Mouse (Mus musculus): Measurements from ENCODE around the gene Ncor1. TPM values are rescaled to one million over a fixed set of nuclear protein-coding genes. Genes with fewer than 3 reads are reported as not detected.

The Ncor1 gene
- total RNA-seq, 2 experiments from 2014 or later = 137 to 148 TPM

GRCm38 (mm10) chr11:62280675-62281600, 177.4 kb downstream of the Ncor1 start, which contains the start of the genes Zswim7 and Ttc19:
Gene Zswim7 (minus strand): TSS chr11:62281375.
Gene Ttc19 (plus strand): TSS chr11:62281473.
- intact Hi-C loops (cut with DNase I) = loop anchor here (1.0 to 5.0 kb wide), 4 partner anchors 154 to 354 kb away; no protein-coding TSS in a partner anchor
- peak; percentile 95 for DNase-seq

GRCm38 (mm10) chr11:62278027-62278426, 180.3 kb downstream of the Ncor1 start:
- peak; percentile 70 to 84 for DNase-seq
- intact Hi-C loops (cut with DNase I) = no loop called here

DNA sequence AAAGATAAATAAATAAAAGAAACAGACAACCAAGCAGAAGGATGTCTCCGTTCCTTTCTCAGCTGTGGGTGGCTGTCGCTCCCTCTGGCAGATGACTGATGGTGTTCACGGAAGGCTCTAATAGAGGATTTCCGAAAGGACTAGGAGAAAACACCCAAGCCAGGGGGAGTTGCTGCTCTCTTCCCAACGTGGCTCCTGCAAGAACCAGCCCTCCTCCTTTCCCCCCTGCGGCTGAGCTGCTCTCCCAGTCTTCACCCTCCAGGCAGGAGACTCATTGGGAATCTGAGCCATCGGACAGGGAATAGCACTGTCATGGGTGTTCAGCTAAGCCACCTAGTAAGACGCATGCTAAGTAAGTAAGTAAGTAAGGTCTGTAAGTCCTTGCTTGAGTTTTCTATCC, 181.3 kb downstream of the Ncor1 start:
- no peak for DNase-seq
- intact Hi-C loops (cut with DNase I) = no loop called here

- no peak for DNase-seq
- intact Hi-C loops (cut with DNase I) = no loop called here
These were observed 187.5 kb downstream of the Ncor1 start for GRCm38 (mm10) chr11:62270851-62271250.

- intact Hi-C loops (cut with DNase I) = no loop called here
- DNase-seq = no peak
These were observed 189.2 kb downstream of the Ncor1 start for GRCm38 (mm10) chr11:62269097-62269496.

GRCm38 (mm10) chr11:62268381-62268780, 190.0 kb downstream of the Ncor1 start:
- DNase-seq = no peak
- intact Hi-C loops (cut with DNase I) = no loop called here

DNA sequence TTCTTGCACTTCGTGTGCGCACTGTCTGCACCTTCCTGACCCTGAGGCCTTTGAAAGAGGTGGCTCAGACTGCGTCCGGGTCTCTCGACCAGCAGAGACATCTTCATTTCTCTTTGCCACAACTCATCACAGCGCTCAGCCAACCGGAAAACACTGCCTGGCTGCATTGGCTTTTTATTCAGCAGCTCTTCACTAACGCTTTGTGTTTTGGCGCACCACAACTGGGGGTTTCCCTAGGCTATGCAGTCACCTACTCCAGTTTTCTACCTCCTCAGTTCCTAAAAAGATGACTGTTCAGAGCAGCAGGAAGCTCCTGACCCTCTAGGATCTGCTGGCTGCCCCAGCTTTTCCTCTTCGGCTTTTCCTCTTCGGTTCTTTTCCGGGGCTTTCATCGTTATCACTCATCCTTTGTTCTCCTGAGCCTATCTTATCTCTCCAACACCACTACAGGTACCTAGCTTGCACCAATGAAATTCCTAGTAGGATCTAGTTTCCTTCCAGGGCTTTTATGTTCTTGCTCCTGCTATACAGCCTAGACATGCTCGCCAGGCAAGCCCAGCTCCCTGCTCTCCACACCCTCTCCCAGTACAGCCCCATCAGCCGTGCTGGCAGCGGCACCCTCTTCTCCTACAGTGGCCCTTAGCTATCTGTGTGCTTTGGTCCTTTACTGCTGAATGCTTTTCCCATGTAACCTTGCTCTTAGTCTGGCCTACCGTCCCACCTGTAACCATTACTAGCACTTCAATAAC, 191.7 kb downstream of the Ncor1 start:
- intact Hi-C loops (cut with DNase I) = no loop called here
- DNase-seq = no peak

Other genes with a start within 250 kb of the Ncor1 start
- 1 to 10 TPM in 1 of 2 experiments, under 1 TPM in 1; 0.91 to 1.4 TPM for gene Adora2b, start 209.6 kb downstream of the Ncor1 start, total RNA-seq (2021)
- gene Zswim7, start 177.2 kb downstream of the Ncor1 start, total RNA-seq (2021) = 10 to 100 TPM; 14.8 to 15.3 TPM
- gene Ttc19, start 177.1 kb downstream of the Ncor1 start, total RNA-seq (2021) = 10 to 100 TPM; 35.9 to 39.5 TPM
- gene Pigl, start 81 bp downstream of the Ncor1 start, total RNA-seq (2021) = 1 to 10 TPM; 2.7 to 3.6 TPM
- gene Cenpv, start 80.7 kb upstream of the Ncor1 start, total RNA-seq (2021) = 10 to 100 TPM; 19.3 to 19.8 TPM
- 100 to 1,000 TPM; 678 to 750 TPM for gene Ubb, start 92.6 kb upstream of the Ncor1 start, total RNA-seq (2021)
- gene Trpv2, start 115.9 kb upstream of the Ncor1 start, total RNA-seq (2021) = 1 to 10 TPM; 4.3 to 4.5 TPM
- gene Lrrc75a, start 190.0 kb upstream of the Ncor1 start, total RNA-seq (2021) = 10 to 100 TPM; 12.0 to 12.3 TPM
- 10 to 100 TPM; 10.8 to 15.8 TPM for gene Mmgt2, start 190.1 kb upstream of the Ncor1 start, total RNA-seq (2021)

All from heart, postnatal 10 days (tissue).